Mouse (Mus musculus) lung, embryonic 16.5 days (tissue): Measurements from ENCODE around the gene Arf3. TPM values are rescaled to one million over a fixed set of nuclear protein-coding genes. Genes with fewer than 3 reads are reported as not detected.
A peak's percentile ranks its signal among the peaks of the same experiment; 100 is the strongest.

Experiments
- ATAC-seq: fragments of 200-750 bp; cut with Nextera tagmentation; 2 replicates; pipeline ENCODE4 v1.8.0; 2017; ENCODE audit warnings: low read depth, mild to moderate bottlenecking, moderate library complexity
- H3K27ac ChIP-seq: fragments of 300-500 bp; sonication (generic); 2 replicates; pipeline ENCODE4 v1.5.1; 2014; ENCODE audit warnings: mild to moderate bottlenecking, control low read depth, low read length
- H3K27me3 ChIP-seq: fragments of 300-500 bp; sonication (generic); 2 replicates; pipeline ENCODE4 v1.6.1; 2014; ENCODE audit warnings: low read depth, low read length, mixed read lengths; ENCODE audit not compliant: control insufficient read depth, insufficient read depth
- H3K36me3 ChIP-seq: fragments of 300-500 bp; sonication (generic); 2 replicates; pipeline ENCODE4 v1.6.1; 2014; ENCODE audit warnings: low read length; ENCODE audit not compliant: control insufficient read depth, insufficient read depth
- H3K4me1 ChIP-seq: fragments of 300-500 bp; sonication (generic); replicated peaks from 2 replicates; pipeline ENCODE4 v1.6.1; 2014; ENCODE audit warnings: low read length, mixed read lengths; ENCODE audit not compliant: control insufficient read depth, insufficient read depth
- H3K4me2 ChIP-seq: fragments of 300-500 bp; sonication (generic); 2 replicates; pipeline ENCODE4 v1.6.1; 2014; ENCODE audit warnings: low read depth, low read length, control low read depth
- H3K4me3 ChIP-seq: fragments of 300-500 bp; sonication (generic); 2 replicates; pipeline ENCODE4 v1.5.1; 2014; ENCODE audit warnings: mild to moderate bottlenecking, low read length, control low read depth
- H3K9ac ChIP-seq: fragments of 300-500 bp; sonication (generic); 2 replicates; pipeline ENCODE4 v1.6.1; 2014; ENCODE audit warnings: low read length, control low read depth
- H3K9me3 ChIP-seq: fragments of 300-500 bp; sonication (generic); 2 replicates; pipeline ENCODE4 v1.6.1; 2016; ENCODE audit warnings: low read length; ENCODE audit not compliant: control insufficient read depth
- WGBS: fragments of 180-500 bp; shearing (Covaris S2); extraction: QIAGEN DNeasy Blood & Tissue Kit; methylation state at CpG from one replicate; pipeline ENCODE4 v1.1.7; 2014; 5-methylcytosine and 5-hydroxymethylcytosine counted together
- polyA plus RNA-seq: library from polyadenylated mRNA; unstranded; fragments of >200 nt; fragmentation: Nextera tagmentation; extraction: Ambion mirVana; gene quantifications from 2 replicates; pipeline ENCODE4 v1.2.1, GENCODE M21; 2015

Gene Arf3
- polyA plus RNA-seq, 1 experiment from 2014 or later = 40.6 TPM

DNA sequence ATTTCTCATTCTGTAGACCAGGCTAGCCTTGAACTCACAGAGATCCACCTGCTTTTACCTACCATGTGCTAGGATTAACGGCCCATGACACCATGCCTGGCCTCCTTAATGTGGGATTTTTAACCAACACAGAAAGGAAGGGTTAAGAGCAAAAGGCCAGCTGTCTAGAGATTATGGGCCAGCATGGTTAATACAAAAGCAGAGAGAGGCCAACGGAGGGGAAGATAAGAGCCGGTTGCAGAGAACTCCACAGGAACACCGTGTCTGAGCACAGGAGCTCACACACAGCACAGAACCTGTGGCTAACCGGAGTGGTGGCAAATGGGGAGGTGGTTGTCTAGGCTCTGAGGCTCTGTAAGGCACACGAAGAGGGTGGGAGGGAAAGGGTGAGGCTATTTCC lies 29.6 kb downstream of the Arf3 start:
- Histone ChIP-seq H3K36me3 (peaks cover 12% of the 10 kb centered on the region; the same call in 1 of the 2 replicates), H3K27ac (no peak overlapping the region), H3K9ac (no peak overlapping the region), H3K9me3 (no peaks in the 10 kb centered on the region), H3K27me3 (no peaks in the 10 kb centered on the region), H3K4me2 (no peak overlapping the region), H3K4me1 (peaks cover under 1% of the 10 kb centered on the region; the same call in 1 of the 2 replicates), H3K4me3 (no peak overlapping the region)
- 59% methylated on average over 6 of the region's 6 CpGs for WGBS
- ATAC-seq = no peak

DNA sequence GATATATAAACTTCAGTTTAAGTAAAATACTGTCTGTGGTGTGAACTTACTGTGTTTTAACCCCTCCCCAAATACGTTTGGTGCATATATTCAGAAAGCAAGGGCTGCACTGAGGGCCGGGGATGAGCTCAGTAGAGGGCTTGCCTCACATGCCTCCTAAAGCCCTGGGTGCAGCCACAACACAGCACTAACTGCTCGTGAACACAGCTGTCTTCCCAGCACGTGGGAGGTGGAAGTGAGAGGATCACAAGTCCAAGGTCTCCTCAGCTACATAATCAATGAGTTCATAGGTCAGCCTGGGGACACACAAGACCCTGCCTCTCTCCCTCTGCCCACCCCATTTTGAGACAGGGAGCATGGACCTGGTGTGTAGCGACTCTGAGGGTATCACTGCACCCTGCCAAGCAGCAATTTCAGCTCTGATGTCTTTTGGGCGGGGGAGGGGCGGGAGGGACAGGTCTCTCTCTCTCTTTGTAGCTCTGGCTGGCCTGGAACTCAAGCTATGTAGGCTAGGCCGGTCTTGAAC lies 30.9 kb downstream of the Arf3 start:
- Histone ChIP-seq H3K4me1 (peaks cover 7% of the 10 kb centered on the region), H3K4me3 (no peak overlapping the region), H3K27ac (no peak overlapping the region), H3K27me3 (no peaks in the 10 kb centered on the region), H3K9ac (no peak overlapping the region), H3K4me2 (no peak overlapping the region), H3K36me3 (peaks cover 6% of the 10 kb centered on the region; the same call in 1 of the 2 replicates), H3K9me3 (no peaks in the 10 kb centered on the region)
- no peak for ATAC-seq
- 60% methylated on average over 8 of the region's 8 CpGs for WGBS

DNA sequence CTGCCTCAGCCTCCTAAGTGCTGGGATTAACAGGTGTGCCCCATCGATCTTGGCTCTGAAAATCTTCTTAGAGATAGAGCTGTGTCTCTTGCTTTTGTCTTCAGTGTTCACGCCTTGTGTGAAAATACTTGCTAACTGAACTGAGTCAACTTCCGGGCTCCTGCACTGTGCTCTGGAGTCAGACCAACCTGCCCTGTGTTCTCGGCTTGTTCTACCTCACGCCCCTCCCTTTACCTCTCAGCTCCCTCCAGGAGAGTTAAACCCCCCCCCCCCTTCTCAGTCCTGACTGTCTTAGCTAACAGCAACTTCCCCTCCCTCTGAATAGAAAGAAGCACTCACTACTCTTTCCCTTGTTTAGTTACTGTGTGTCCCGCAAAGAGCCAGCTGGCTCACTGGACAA lies 32.2 kb downstream of the Arf3 start:
- Histone ChIP-seq H3K27me3 (no peaks in the 10 kb centered on the region), H3K4me2 (no peak overlapping the region), H3K4me3 (no peak overlapping the region), H3K9me3 (no peaks in the 10 kb centered on the region), H3K27ac (no peak overlapping the region), H3K4me1 (peaks cover 12% of the 10 kb centered on the region), H3K9ac (no peak overlapping the region), H3K36me3 (no peaks in the 10 kb centered on the region)
- no peak for ATAC-seq
- WGBS = 70% methylated on average over 6 of the region's 6 CpGs

DNA sequence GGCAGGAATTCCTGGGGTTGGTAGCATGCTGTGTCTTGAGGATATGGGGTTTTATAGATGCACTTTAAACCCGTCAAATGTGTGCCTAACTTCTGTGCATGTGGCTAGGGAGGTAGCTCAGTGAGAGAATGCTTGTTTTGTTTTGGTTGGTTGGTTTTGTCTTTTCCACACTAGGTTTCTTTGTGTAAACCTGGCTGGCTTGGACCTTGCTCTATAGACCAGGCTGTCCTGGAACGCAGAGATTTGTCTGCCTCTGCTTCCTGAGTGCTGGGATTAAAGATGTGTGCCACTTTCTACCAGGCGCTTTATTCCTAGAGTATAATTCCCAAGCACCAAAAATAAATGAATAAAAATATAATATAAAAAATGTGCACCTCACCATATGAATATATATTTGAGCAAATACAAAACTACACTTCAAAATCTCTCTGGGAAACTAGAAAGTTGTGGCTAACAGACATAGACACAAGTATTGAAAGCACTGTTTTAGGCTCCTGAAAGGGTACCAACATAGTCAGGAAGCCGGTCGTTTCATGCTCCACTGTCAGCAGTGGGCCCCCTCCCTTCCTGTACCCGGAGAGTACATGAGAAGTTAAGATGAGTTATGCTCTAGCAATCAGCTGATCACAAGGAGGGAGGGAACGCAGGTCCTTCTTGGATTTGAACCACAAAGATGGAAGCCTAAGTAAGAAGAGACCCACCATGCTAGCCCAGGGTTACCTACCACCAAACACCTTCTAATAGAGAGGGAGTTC lies 33.0 kb downstream of the Arf3 start:
- ATAC-seq = no peak

DNA sequence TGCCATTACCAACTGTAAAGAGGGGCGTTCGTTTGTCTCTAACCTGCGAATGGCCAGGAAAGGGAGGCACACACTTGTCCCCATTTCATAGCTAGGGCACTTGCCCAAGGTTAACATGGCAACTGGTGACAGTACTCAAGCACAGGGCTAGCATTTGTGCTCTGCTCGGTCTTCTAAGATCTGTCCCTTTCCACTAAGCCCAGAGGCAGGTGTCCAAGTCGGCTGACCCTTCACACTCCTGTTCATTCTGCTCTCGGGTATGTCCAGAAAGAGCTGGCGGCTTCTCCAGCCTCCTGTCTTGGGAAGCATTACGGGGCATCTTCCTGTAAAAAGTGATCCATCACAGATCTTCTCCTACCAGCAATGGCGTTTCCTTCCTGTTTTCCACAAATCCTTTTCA lies 34.6 kb downstream of the Arf3 start:
- Histone ChIP-seq H3K27ac (no peak overlapping the region), H3K9ac (no peak overlapping the region; the same call in 1 of the 2 replicates), H3K9me3 (no peaks in the 10 kb centered on the region), H3K36me3 (no peaks in the 10 kb centered on the region), H3K4me3 (peak overlapping the region; percentile 78), H3K27me3 (no peaks in the 10 kb centered on the region), H3K4me2 (peak overlapping the region; percentile 100), H3K4me1 (peaks cover 19% of the 10 kb centered on the region)
- 0 out of 2 replicates have a peak, but pooled peaks have one; percentile 1 for ATAC-seq
- 25% methylated on average over 9 of the region's 9 CpGs for whole genome bisulfite sequencing

More for the DNA sequence above, 33.0 kb downstream of the Arf3 start:
- Histone ChIP-seq H3K36me3 (no peaks in the 10 kb centered on the region), H3K9me3 (no peaks in the 10 kb centered on the region), H3K4me2 (no peak overlapping the region), H3K27ac (no peak overlapping the region), H3K4me1 (peaks cover 13% of the 10 kb centered on the region), H3K4me3 (no peak overlapping the region), H3K9ac (no peak overlapping the region), H3K27me3 (no peaks in the 10 kb centered on the region)
- 62% methylated on average over 7 of the region's 7 CpGs for WGBS

DNA sequence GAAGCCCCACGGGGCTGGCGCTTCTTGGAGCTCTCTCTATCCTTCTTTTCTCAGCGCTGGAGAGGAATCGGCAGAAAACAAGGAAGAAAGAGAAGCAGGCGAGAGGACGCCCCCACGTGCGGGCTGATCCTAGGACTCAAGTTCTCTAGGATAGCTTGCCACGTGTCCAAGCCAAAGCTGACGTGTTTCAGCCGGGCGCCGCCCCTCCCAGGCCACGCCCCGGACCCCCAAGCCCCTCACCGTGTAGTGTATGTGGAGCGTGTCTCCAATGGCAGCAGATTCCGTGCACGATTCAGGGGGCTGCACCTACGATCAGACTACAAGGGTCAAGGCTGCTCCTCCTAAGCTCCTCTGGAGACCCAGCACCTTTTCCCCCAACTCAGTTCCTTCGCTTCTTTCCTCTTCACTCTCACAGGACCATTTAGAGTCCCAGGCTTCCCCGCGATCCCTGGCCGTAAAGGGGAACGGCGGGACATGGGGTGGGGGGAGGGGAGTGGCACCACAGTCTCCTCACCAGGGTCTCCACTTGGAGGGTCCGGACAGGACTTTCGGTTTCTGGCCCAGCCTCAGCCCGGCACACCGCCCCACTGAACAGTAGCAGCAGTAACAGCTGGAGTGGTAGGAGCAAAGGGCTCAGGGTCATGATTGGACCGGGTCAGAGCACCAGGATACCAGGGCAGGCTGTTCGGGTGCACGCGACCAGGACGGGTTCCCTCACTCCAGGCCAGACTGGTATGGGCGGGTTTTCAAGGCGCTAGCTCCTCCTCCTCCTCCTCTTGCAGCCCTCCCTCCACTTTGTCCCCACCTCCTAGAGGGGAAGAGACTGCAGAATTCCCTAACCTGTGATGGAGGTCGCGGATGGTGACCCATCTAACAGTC lies 35.3 kb downstream of the Arf3 start, which contains the start of gene Fkbp11:
Gene Fkbp11, minus strand, starts transcription at position 756 of the 879 bp plus-strand sequence.
- H3K4me1 ChIP-seq = peaks cover 19% of the 10 kb centered on the region
- no peaks in the 10 kb centered on the region for H3K36me3 ChIP-seq
- peak within 1 kb of the TSS; percentile 100 for H3K4me2 ChIP-seq
- H3K4me3 ChIP-seq = peak within 1 kb of the TSS; percentile 78
- no peak within 1 kb of the TSS for H3K27ac ChIP-seq
- peak; percentile 91 for ATAC-seq
- no peaks in the 10 kb centered on the region for H3K27me3 ChIP-seq
- WGBS = under 1% methylated on average over 39 of the region's 39 CpGs
- peak within 1 kb of the TSS; percentile 80 for H3K9ac ChIP-seq
- H3K9me3 ChIP-seq = no peaks in the 10 kb centered on the region

DNA sequence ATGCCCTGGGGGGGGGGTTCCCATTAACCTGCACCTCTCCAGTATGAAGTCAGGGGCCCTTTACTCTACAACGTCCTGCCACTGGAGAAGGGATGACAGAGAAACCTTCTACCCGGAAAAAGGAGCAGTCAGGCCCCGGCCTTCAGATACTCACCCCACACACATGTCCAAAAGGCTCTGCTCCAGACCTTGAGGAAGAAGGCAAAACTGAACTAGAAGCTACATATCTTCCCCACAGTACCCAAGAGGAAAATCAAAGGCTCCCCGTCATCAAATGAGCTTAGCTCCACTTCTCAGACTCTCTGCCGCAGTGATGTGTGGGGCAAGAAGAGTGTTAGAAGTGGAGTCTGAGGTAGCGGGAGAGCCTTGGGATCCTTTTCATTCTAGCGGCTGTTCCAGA lies 36.3 kb downstream of the Arf3 start:
- no peaks in the 10 kb centered on the region for H3K27me3 ChIP-seq
- WGBS = 43% methylated on average over 7 of the region's 7 CpGs
- no peak overlapping the region for H3K27ac ChIP-seq
- no peaks in the 10 kb centered on the region for H3K9me3 ChIP-seq
- no peaks in the 10 kb centered on the region for H3K36me3 ChIP-seq
- peak overlapping the region; percentile 78 for H3K4me3 ChIP-seq
- ATAC-seq = no peak
- peak overlapping the region; percentile 100 for H3K4me2 ChIP-seq
- H3K4me1 ChIP-seq = peaks cover 19% of the 10 kb centered on the region
- H3K9ac ChIP-seq = peak overlapping the region; percentile 80; the same call in 1 of the 2 replicates

DNA sequence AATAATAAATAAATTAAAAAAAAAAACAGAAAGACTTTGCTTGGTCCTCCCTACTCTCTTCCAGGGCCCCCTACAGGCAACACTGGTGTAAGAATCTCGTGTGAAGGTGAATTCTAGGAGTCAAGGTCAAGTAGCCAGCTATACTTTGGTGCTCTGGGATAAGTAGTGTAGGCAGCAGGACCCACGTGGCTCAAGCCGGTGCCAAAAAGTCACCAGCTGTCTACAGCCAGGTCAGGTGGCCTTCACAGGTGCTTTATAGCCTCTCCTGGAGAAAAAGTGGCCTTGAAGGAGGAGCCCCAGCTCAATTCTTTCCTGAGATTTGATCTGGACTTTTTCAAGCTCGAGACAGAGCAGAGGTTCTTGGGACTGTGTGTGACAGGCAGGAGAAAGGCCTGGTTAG lies 36.9 kb downstream of the Arf3 start:
- Histone ChIP-seq H3K27me3 (no peaks in the 10 kb centered on the region), H3K27ac (no peak overlapping the region), H3K9ac (no peak overlapping the region), H3K36me3 (no peaks in the 10 kb centered on the region), H3K4me2 (no peak overlapping the region), H3K4me3 (no peak overlapping the region), H3K4me1 (peaks cover 19% of the 10 kb centered on the region), H3K9me3 (no peaks in the 10 kb centered on the region)
- WGBS = 69% methylated on average over 4 of the region's 4 CpGs
- no peak for ATAC-seq

DNA sequence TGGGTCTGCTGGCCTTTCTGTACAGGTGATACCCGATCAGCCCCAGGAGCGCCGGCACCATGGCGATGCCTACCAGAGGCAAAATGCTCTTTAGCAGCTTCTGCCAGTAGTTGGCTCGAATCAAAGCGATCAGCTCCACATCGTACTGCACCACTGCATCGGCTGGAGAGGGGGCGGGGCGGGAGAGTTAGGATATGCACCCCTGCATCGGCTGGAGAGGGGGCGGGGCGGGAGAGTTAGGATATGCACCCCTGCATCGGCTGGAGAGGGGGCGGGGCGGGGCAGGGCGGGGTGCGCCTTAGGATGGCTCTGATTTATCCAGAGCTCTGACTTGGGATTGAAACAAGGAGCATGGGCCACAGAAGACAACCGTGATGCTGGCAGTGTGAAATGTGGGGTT lies 38.6 kb downstream of the Arf3 start:
- H3K9ac ChIP-seq = no peak overlapping the region
- no peaks in the 10 kb centered on the region for H3K9me3 ChIP-seq
- H3K4me2 ChIP-seq = peak overlapping the region; percentile 4; the same call in 1 of the 2 replicates
- no peak overlapping the region for H3K27ac ChIP-seq
- H3K27me3 ChIP-seq = no peaks in the 10 kb centered on the region; the same call in 1 of the 2 replicates
- H3K4me1 ChIP-seq = peaks cover 19% of the 10 kb centered on the region
- no peak for ATAC-seq
- H3K4me3 ChIP-seq = no peak overlapping the region
- no peaks in the 10 kb centered on the region for H3K36me3 ChIP-seq
- WGBS = 23% methylated on average over 19 of the region's 19 CpGs
